In genomic region chr10:3500846-3501245, GRCm38 (mm10) we compare ENCODE assay signal across 8 mouse cellular contexts. TPM values are rescaled to one million over a fixed set of nuclear protein-coding genes. Genes with fewer than 3 reads are reported as not detected.
"Had no signal": no experiment of that assay in that cellular context is flagged by ENCODE, and none has a peak within 500 bp of the region (broad histone marks: within the 10 kb centered on the region; RNA-seq: fewer than 3 reads in every experiment).

No protein-coding gene starts in this region.

RNA-seq across cellular contexts. Expression of gene Iyd, which starts 39.2 kb away (rescaled TPM):
- total RNA-seq: heart, postnatal 36 days; hematopoietic stem cell, adult 5-6 weeks; left cerebral cortex, adult 18-20 months; left cerebral cortex, adult 2 months had no signal
- polyA plus RNA-seq: hindbrain, embryonic 10.5 days; hindbrain, embryonic 11.5 days; hindbrain, embryonic 12.5 days; inflammation-experienced regulatory T-cells, adult 6 months had no signal
